Mouse (Mus musculus): ENCODE data around the gene Tspan12. TPM values are rescaled to one million over a fixed set of nuclear protein-coding genes. Genes with fewer than 3 reads are reported as not detected.

Gene Tspan12
- polyA plus RNA-seq, 1 experiment, result 2.2 TPM

DNA sequence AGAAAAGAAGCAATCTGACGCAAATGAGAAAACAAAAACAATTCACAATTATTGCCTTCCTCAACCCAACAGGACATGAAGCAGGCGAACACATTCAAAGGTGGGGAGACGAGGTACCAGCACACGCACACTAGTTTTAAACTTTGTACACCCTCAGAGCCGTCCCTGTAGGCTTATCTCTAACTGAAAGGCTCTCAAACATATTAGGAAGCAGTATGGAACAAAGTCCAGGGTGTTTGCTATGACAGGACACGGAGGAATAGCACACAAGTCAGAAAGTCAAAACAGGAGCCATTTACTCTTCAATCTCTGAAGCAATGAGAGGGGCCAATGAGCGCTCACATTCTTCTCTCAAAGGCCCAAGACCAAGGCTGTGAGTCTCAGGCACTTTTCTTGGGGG, 24.3 kb downstream of the Tspan12 start:
- Histone ChIP-seq H3K27ac (ENCODE audit: insufficient read depth, low read length) (no peak overlapping the region), H3K9me3 (replicated peaks; ENCODE audit: control insufficient read depth, insufficient read depth, low read length, poor library complexity, severe bottlenecking) (no peaks in the 10 kb centered on the region)
- no peak for TF ChIP-seq POLR2A (IDR thresholded peaks at IDR 0.05; ENCODE audit: insufficient read depth, low read length)
- no peak for TF ChIP-seq EP300 (IDR thresholded peaks at IDR 0.05; ENCODE audit: insufficient read depth, low read depth, low read length)
- no peak for TF ChIP-seq CTCF (IDR thresholded peaks at IDR 0.05; ENCODE audit: low read depth, low read length)

DNA sequence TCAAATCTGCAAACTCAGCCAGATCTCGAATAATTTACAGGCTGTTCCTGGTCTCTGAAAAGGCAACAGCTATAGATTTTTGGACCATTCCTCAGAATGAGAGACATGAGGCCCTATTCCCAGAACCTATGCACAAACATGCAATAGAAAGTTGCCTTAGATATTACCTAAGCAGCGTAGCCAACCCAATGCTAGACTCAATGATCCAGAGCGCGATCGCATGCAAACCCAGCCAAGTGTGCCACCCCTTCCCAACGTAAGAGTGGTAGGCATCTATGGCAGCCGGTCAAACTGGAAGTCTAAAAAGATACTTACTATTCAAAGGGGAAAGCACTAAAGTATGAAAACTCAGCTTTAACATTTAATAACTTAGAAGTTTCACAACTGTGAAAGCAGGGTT, 28.6 kb downstream of the Tspan12 start:
- H3K9me3 ChIP-seq (replicated peaks; ENCODE audit: control insufficient read depth, insufficient read depth, low read length, poor library complexity, severe bottlenecking), result no peaks in the 10 kb centered on the region
- no peak for TF ChIP-seq POLR2A (IDR thresholded peaks at IDR 0.05; ENCODE audit: insufficient read depth, low read length)
- no peak for TF ChIP-seq EP300 (IDR thresholded peaks at IDR 0.05; ENCODE audit: insufficient read depth, low read depth, low read length)
- TF ChIP-seq CTCF (IDR thresholded peaks at IDR 0.05; ENCODE audit: low read depth, low read length), result no peak
- no peak overlapping the region for H3K4me3 ChIP-seq (ENCODE audit: low read depth, low read length)
- H3K36me3 ChIP-seq (ENCODE audit: control insufficient read depth, insufficient read depth, low read length, poor library complexity, severe bottlenecking), result no peaks in the 10 kb centered on the region
- no peak overlapping the region for H3K9ac ChIP-seq (ENCODE audit: low read depth, poor library complexity, severe bottlenecking)
- no peaks in the 10 kb centered on the region for H3K27me3 ChIP-seq (ENCODE audit: control insufficient read depth, insufficient read depth, low read length, poor library complexity, severe bottlenecking)
- no peaks in the 10 kb centered on the region for H3K4me1 ChIP-seq (ENCODE audit: control insufficient read depth, insufficient read depth, low read length)
- no peak overlapping the region for H3K27ac ChIP-seq (ENCODE audit: insufficient read depth, low read length)

More for the DNA sequence above, 24.3 kb downstream of the Tspan12 start:
- H3K36me3 ChIP-seq (ENCODE audit: control insufficient read depth, insufficient read depth, low read length, poor library complexity, severe bottlenecking), result no peaks in the 10 kb centered on the region
- H3K9ac ChIP-seq (ENCODE audit: low read depth, poor library complexity, severe bottlenecking), result no peak overlapping the region
- no peaks in the 10 kb centered on the region for H3K27me3 ChIP-seq (ENCODE audit: control insufficient read depth, insufficient read depth, low read length, poor library complexity, severe bottlenecking)
- no peak overlapping the region for H3K4me3 ChIP-seq (ENCODE audit: low read depth, low read length)
- H3K4me1 ChIP-seq (ENCODE audit: control insufficient read depth, insufficient read depth, low read length), result no peaks in the 10 kb centered on the region

DNA sequence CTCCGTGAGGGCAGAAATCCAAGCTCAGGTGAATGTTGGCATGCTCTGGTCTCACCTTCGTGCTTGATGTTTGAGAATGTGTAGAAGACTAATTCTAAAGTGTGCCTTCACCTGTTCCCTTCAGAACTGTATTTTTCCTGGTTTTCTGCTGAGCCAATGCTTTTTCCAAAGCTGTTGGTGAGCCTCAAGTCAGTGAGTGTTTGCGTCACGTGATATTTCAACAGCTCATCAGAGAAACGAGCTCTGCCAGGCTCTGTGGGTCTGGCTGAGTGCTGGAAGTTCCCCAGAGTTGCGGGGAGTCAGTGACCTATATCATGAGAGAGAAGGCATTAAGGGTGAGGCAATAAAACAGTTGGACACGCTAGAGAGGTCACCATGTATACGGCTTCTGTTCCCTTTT, 29.0 kb downstream of the Tspan12 start:
- no peak overlapping the region for H3K4me3 ChIP-seq (ENCODE audit: low read depth, low read length)
- no peaks in the 10 kb centered on the region for H3K27me3 ChIP-seq (ENCODE audit: control insufficient read depth, insufficient read depth, low read length, poor library complexity, severe bottlenecking)
- H3K9ac ChIP-seq (ENCODE audit: low read depth, poor library complexity, severe bottlenecking), result no peak overlapping the region
- no peaks in the 10 kb centered on the region for H3K9me3 ChIP-seq (replicated peaks; ENCODE audit: control insufficient read depth, insufficient read depth, low read length, poor library complexity, severe bottlenecking)
- TF ChIP-seq POLR2A (IDR thresholded peaks at IDR 0.05; ENCODE audit: insufficient read depth, low read length) (no peak), EP300 (IDR thresholded peaks at IDR 0.05; ENCODE audit: insufficient read depth, low read depth, low read length) (no peak), CTCF (IDR thresholded peaks at IDR 0.05; ENCODE audit: low read depth, low read length) (no peak)
- H3K4me1 ChIP-seq (ENCODE audit: control insufficient read depth, insufficient read depth, low read length), result no peaks in the 10 kb centered on the region
- H3K27ac ChIP-seq (ENCODE audit: insufficient read depth, low read length), result no peak overlapping the region
- no peaks in the 10 kb centered on the region for H3K36me3 ChIP-seq (ENCODE audit: control insufficient read depth, insufficient read depth, low read length, poor library complexity, severe bottlenecking)

DNA sequence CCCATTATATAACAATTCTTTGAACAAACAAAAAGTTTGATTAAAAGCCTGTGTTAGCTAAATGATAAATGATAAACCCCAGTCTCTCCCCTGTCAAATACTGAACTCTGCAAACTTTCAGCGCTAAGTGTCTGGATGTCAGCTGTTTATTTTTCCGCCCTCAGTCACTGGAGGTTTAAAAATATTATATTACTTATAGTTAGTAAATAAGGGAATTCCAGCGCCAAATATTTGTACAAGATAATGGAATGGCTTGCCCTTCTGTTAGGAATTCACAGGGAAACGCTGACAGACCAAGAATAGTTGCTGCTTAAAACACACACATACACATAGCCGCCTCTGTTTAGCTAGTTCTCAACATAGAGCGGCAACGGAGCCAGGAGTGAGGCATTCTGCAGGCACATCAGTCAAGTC, 29.6 kb downstream of the Tspan12 start:
- Histone ChIP-seq H3K9ac (ENCODE audit: low read depth, poor library complexity, severe bottlenecking) (no peak overlapping the region), H3K27ac (ENCODE audit: insufficient read depth, low read length) (no peak overlapping the region), H3K4me3 (ENCODE audit: low read depth, low read length) (no peak overlapping the region), H3K27me3 (ENCODE audit: control insufficient read depth, insufficient read depth, low read length, poor library complexity, severe bottlenecking) (no peaks in the 10 kb centered on the region), H3K36me3 (ENCODE audit: control insufficient read depth, insufficient read depth, low read length, poor library complexity, severe bottlenecking) (no peaks in the 10 kb centered on the region), H3K9me3 (replicated peaks; ENCODE audit: control insufficient read depth, insufficient read depth, low read length, poor library complexity, severe bottlenecking) (no peaks in the 10 kb centered on the region), H3K4me1 (ENCODE audit: control insufficient read depth, insufficient read depth, low read length) (no peaks in the 10 kb centered on the region)
- no peak for TF ChIP-seq EP300 (IDR thresholded peaks at IDR 0.05; ENCODE audit: insufficient read depth, low read depth, low read length)
- no peak for TF ChIP-seq POLR2A (IDR thresholded peaks at IDR 0.05; ENCODE audit: insufficient read depth, low read length)
- no peak for TF ChIP-seq CTCF (IDR thresholded peaks at IDR 0.05; ENCODE audit: low read depth, low read length)

DNA sequence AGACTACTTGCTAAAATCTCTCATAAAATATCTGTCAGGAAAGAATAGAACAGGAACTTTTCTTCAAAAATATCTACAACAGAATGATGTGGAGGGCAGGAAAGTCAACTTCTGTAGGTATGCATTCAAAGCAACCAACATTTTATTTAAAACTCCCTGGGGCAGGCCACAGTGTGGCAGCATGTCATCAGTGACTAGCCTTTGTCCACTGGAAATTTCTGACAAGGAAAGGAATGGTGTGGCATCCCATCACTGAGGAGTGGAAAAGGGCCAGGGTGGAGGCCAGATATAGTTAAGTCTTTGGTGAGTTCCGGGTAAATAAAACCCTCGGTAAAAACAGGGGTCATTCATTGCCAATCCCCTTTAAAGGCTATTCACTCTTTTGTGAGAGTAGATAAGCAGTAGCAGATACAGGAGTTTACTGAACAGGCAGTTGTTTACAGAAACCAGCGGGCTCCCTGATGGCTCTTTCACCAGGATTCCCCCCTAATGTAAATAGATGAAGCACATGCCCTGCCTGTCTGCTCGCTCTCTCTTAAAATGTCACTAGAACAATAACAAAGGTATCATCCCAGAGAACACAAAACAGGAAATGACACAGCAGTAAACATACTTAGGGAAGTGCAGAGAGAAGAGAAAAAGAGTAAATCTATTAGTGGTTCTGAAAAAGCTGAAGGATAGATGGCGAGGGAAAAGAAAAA, 34.1 kb downstream of the Tspan12 start:
- Histone ChIP-seq H3K36me3 (ENCODE audit: control insufficient read depth, insufficient read depth, low read length, poor library complexity, severe bottlenecking) (no peaks in the 10 kb centered on the region), H3K27ac (ENCODE audit: insufficient read depth, low read length) (no peak overlapping the region), H3K27me3 (ENCODE audit: control insufficient read depth, insufficient read depth, low read length, poor library complexity, severe bottlenecking) (no peaks in the 10 kb centered on the region), H3K4me3 (ENCODE audit: low read depth, low read length) (no peak overlapping the region), H3K9ac (ENCODE audit: low read depth, poor library complexity, severe bottlenecking) (no peak overlapping the region), H3K9me3 (replicated peaks; ENCODE audit: control insufficient read depth, insufficient read depth, low read length, poor library complexity, severe bottlenecking) (no peaks in the 10 kb centered on the region), H3K4me1 (ENCODE audit: control insufficient read depth, insufficient read depth, low read length) (no peaks in the 10 kb centered on the region)
- no peak for TF ChIP-seq POLR2A (IDR thresholded peaks at IDR 0.05; ENCODE audit: insufficient read depth, low read length)
- no peak for TF ChIP-seq EP300 (IDR thresholded peaks at IDR 0.05; ENCODE audit: insufficient read depth, low read depth, low read length)
- TF ChIP-seq CTCF (IDR thresholded peaks at IDR 0.05; ENCODE audit: low read depth, low read length), result no peak

DNA sequence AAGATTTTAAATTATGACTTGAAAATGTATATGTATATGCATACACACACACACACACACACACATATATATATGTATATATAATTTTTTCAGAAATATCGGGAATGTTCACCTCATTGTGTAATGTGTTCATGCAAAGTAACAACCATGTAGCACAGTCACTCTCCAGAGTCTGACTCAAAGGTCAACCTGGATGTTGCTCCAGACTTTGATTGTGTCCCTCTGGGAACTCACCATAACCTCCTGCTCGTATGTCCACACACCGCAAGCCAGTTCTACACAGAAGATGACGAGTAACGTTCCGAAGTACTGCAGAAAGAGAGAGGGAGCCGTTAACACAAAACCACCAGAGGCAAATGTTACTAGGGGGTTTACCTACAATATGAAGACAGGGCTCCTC, 46.3 kb downstream of the Tspan12 start:
- Histone ChIP-seq H3K27me3 (ENCODE audit: control insufficient read depth, insufficient read depth, low read length, poor library complexity, severe bottlenecking) (no peaks in the 10 kb centered on the region), H3K27ac (ENCODE audit: insufficient read depth, low read length) (no peak overlapping the region), H3K36me3 (ENCODE audit: control insufficient read depth, insufficient read depth, low read length, poor library complexity, severe bottlenecking) (no peaks in the 10 kb centered on the region), H3K9me3 (replicated peaks; ENCODE audit: control insufficient read depth, insufficient read depth, low read length, poor library complexity, severe bottlenecking) (no peaks in the 10 kb centered on the region), H3K4me1 (ENCODE audit: control insufficient read depth, insufficient read depth, low read length) (no peaks in the 10 kb centered on the region), H3K4me3 (ENCODE audit: low read depth, low read length) (no peak overlapping the region), H3K9ac (ENCODE audit: low read depth, poor library complexity, severe bottlenecking) (no peak overlapping the region)
- TF ChIP-seq EP300 (IDR thresholded peaks at IDR 0.05; ENCODE audit: insufficient read depth, low read depth, low read length) (no peak), CTCF (IDR thresholded peaks at IDR 0.05; ENCODE audit: low read depth, low read length) (no peak), POLR2A (IDR thresholded peaks at IDR 0.05; ENCODE audit: insufficient read depth, low read length) (no peak)
